In genomic region chr4:31203286-31203685, GRCm38 (mm10) we compare ENCODE assay signal across 17 mouse cellular contexts.
"Had no signal": no experiment of that assay in that cellular context is flagged by ENCODE, and none has a peak within 500 bp of the region (broad histone marks: within the 10 kb centered on the region; RNA-seq: fewer than 3 reads in every experiment).

No protein-coding gene starts in this region.

- H3K9me3 ChIP-seq: lung, embryonic 15.5 days; midbrain, embryonic 13.5 days; midbrain, embryonic 15.5 days; neural tube, embryonic 13.5 days; stomach, embryonic 15.5 days had no signal

- H3K27me3 ChIP-seq: lung, embryonic 15.5 days; megakaryocyte, embryonic 14.5 days; midbrain, embryonic 13.5 days; midbrain, embryonic 15.5 days; neural tube, embryonic 13.5 days; stomach, embryonic 15.5 days had no signal

- H3K27ac ChIP-seq: lung, embryonic 15.5 days; macrophage; midbrain, embryonic 13.5 days; midbrain, embryonic 15.5 days; neural tube, embryonic 13.5 days; stomach, embryonic 15.5 days; stomach, postnatal 0 days had no signal

- H3K4me1 ChIP-seq: lung, embryonic 15.5 days; megakaryocyte, embryonic 14.5 days; midbrain, embryonic 13.5 days; midbrain, embryonic 15.5 days; neural tube, embryonic 13.5 days; stomach, embryonic 15.5 days had no signal

- H3K4me2 ChIP-seq: lung, embryonic 15.5 days; midbrain, embryonic 11.5 days; midbrain, embryonic 13.5 days; midbrain, embryonic 15.5 days; neural tube, embryonic 13.5 days; stomach, embryonic 15.5 days had no signal

- H3K4me3 ChIP-seq: lung, embryonic 15.5 days; megakaryocyte, embryonic 14.5 days; midbrain, embryonic 13.5 days; midbrain, embryonic 15.5 days; neural tube, embryonic 13.5 days; stomach, embryonic 15.5 days had no signal

- DNase-seq: lung, adult 2 months; lung, postnatal 14 days; lung, postnatal 36 days; right cerebral cortex, postnatal 14 days; thymus, adult 2 months; thymus, postnatal 25 days; thymus, postnatal 4 days had no signal

- H3K9ac ChIP-seq: lung, embryonic 15.5 days; midbrain, embryonic 13.5 days; midbrain, embryonic 15.5 days; neural tube, embryonic 13.5 days; stomach, embryonic 15.5 days had no signal

- ATAC-seq: lung, postnatal 0 days; midbrain, embryonic 13.5 days; midbrain, embryonic 15.5 days had no signal

- H3K36me3 ChIP-seq: lung, embryonic 15.5 days; midbrain, embryonic 13.5 days; midbrain, embryonic 15.5 days; neural tube, embryonic 13.5 days; stomach, embryonic 15.5 days had no signal
